Mouse (Mus musculus): ENCODE results near the gene Frmd5.

The Frmd5 gene

DNA sequence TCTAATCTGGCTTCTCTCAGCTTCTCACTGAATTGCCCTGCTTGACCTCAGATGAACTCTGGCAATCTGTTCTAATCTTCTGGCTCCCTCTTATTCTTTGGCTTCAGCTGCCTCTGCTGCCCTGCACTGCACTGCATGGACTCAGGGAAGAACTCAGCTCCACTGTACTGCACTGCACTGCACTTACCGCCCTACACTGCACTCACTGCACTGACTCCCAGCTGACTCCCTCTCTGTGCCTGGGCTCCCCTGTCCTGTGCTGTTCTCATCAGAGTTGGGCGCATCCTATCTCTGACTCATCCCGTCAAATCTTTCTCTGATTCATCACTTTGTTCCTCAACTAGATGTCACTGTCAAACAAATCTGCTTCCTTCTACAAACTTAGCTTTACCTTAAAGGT lies 124.5 kb downstream of the Frmd5 start:
- DNase-seq (ENCODE audit: low spot score): no peak

DNA sequence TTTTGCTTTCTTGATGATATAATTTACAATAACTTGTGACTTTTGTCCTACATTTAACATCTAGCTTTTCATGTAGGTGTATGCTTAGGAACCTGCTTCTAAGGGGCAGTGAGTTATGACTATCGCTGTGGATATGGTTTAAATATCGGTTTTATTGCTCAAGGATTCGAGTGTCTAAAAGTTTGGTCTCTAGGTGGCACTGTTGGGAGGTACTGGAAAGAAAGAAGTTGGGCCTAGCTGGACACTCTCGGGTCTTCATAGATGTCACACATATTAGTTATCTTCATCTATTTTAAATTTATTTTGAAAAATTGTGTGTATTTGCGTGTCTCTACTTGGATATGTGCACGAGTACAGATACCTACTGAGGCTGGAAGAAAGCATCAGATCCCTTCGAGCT lies 127.2 kb downstream of the Frmd5 start:
- no peak for DNase-seq (ENCODE audit: low spot score)

GRCm38 (mm10) chr2:121677649-121677986 lies 129.3 kb downstream of the Frmd5 start:
- DNase-seq (ENCODE audit: low spot score): no peak

GRCm38 (mm10) chr2:121676951-121677648 lies 129.8 kb downstream of the Frmd5 start:
- no peak for DNase-seq (ENCODE audit: low spot score)

- DNase-seq (ENCODE audit: low spot score): no peak
Observed at GRCm38 (mm10) chr2:121675895-121676294, 131.0 kb downstream of the Frmd5 start.

DNA sequence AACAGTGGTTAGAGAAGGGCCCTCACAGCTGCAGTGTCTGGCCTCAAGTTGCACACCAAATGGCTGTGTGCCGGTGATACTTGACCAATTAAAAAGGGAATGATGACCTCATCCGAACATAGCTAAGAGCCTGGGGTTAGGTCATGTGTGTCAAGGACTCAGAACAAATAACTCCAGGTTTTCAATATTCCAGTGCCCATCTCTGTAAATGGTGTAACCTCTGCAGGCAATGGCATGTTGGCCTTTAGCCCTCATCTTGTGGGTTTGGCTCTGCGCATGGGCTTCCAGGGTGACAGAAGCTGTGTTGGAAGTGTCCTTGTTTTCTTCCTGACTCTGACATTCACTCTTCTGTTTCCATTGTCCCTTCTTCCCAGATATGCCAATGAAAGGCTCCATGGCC lies 131.8 kb downstream of the Frmd5 start:
- no peak for DNase-seq (ENCODE audit: low spot score)

GRCm38 (mm10) chr2:121674211-121674610 lies 132.7 kb downstream of the Frmd5 start:
- no peak for DNase-seq (ENCODE audit: low spot score)

GRCm38 (mm10) chr2:121669846-121670245 lies 137.0 kb downstream of the Frmd5 start:
- no peak for DNase-seq (ENCODE audit: low spot score)

GRCm38 (mm10) chr2:121668256-121668655 lies 138.6 kb downstream of the Frmd5 start:
- DNase-seq (ENCODE audit: low spot score): no peak

DNA sequence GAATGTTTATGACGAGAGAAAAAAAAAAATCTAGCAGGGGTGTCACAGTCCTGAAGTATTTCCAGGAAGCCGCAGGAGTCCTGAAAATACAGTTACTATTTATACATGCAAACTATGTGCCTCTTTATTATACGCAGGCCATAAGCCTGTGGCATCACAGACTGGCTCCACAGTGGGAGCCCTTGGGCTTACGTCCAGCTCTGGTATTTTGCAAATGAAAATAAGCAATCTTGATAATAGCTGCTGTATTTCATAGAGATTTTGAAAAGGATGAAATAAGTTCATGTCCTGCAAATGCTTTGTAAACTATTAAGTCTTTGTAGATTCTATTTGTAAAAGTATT lies 145.8 kb downstream of the Frmd5 start:
- DNase-seq (ENCODE audit: low spot score): no peak

DNA sequence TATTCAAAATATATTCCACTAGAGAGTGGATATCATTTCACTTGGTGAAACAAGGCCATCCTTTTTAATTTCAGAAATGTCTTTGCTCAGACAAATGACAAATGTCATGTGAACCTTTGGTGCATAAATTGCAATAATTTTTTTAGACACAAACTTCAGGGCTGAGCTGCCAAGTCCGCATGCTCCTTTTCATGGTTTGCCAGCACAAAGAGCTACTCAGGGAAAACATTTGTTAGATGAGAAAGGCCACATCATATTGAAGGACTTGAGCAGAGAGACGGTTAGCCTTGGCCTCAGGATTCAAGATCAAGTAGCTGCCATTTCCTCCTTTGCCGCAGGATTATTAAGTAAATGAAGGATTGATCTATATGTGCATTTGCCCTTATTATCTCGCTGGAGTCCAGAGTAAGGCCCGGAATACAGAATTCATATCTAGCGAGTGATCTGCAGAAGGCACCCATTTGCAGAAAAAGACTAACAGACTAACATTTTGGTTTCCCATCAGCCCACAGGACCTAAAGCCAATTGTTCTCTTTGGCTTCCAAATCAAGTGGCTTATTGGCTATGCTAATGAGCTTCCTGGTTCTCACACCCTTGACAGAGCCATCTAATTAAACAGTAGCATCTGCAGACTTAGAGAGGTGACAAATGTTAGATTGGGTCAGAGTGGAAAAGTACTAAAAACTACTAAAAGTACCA lies 146.3 kb downstream of the Frmd5 start:
- DNase-seq (ENCODE audit: low spot score): no peak

DNA sequence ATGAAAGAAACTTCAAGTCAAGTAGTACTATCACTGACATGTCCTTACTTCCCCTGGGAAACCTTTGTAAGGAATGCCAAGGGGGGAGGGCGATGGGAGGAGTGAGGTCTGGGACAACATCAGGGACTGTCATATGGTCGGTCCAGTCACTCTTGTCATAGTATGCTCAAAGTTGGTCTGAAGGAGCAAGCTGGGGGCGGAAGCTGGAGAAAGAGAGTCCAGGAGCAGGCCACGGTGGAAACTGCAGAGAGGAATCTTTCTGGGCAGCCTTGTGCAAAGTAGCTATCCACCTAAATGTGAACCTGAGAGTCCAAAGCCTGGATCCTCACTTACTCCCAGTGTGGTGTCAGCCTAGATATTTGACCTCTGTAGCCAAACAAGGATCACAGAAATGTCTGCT lies 147.5 kb downstream of the Frmd5 start:
- no peak for DNase-seq (ENCODE audit: low spot score)

GRCm38 (mm10) chr2:121658123-121658767 lies 148.6 kb downstream of the Frmd5 start:
- no peak for DNase-seq (ENCODE audit: low spot score)

GRCm38 (mm10) chr2:121655966-121656365 lies 150.9 kb downstream of the Frmd5 start:
- DNase-seq (ENCODE audit: low spot score): no peak

- DNase-seq (ENCODE audit: low spot score): no peak
Observed at GRCm38 (mm10) chr2:121655106-121655505, 151.8 kb downstream of the Frmd5 start.

DNA sequence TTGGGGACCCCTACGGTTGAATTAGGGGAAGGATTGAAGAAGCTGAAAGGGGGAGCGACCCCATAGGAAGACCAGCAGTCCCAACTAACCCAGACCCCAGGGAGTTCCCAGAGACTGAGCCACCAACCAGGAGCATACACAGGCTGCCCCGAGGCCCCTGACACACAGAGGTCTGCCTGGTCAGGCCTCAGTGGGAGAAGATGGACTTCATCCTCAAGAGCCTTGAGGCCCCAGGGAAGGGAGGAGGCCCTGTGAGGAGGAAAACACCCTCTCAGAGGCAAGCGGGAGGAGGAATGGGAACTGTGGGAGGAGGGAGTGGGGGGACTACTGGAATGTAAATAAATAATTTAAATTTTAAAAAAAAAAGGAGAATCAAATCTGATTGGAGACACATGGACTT lies 160.4 kb downstream of the Frmd5 start:
- DNase-seq (ENCODE audit: low spot score): no peak

GRCm38 (mm10) chr2:121642934-121643333 lies 164.0 kb downstream of the Frmd5 start:
- no peak for DNase-seq (ENCODE audit: low spot score)

GRCm38 (mm10) chr2:121632091-121632490 lies 174.8 kb downstream of the Frmd5 start:
- no peak for DNase-seq (ENCODE audit: low spot score)

GRCm38 (mm10) chr2:121630286-121630685 lies 176.6 kb downstream of the Frmd5 start:
- no peak for DNase-seq (ENCODE audit: low spot score)

- no peak for DNase-seq (ENCODE audit: low spot score)
Observed at GRCm38 (mm10) chr2:121628290-121628689, 178.6 kb downstream of the Frmd5 start.

GRCm38 (mm10) chr2:121625901-121626300 lies 181.0 kb downstream of the Frmd5 start:
- no peak for DNase-seq (ENCODE audit: low spot score)

- no peak for DNase-seq (ENCODE audit: low spot score)
Observed at GRCm38 (mm10) chr2:121621262-121622163, 185.4 kb downstream of the Frmd5 start.

Data from testis, postnatal 10 days (tissue).